Mouse (Mus musculus) midbrain, embryonic 12.5 days (tissue): Measurements from ENCODE around the gene Anapc7. TPM values are rescaled to one million over a fixed set of nuclear protein-coding genes. Genes with fewer than 3 reads are reported as not detected.
"Not testable (repeated sequence)": the region's sequence is repeated elsewhere in the genome, so short reads cannot be mapped to it uniquely, and the experiment has no call there.

Experiments
- ATAC-seq: fragments of 200-750 bp; cut with Nextera tagmentation; 2 replicates; pipeline ENCODE4 v1.8.0; 2017; ENCODE audit warnings: low read depth, moderate TSS enrichment, moderate library complexity; ENCODE audit not compliant: low FRiP score
- H3K27ac ChIP-seq: fragments of 300-500 bp; sonication (generic); replicated peaks from 2 replicates; pipeline ENCODE4 v1.5.1; 2016; ENCODE audit warnings: mild to moderate bottlenecking
- H3K27me3 ChIP-seq: fragments of 300-500 bp; sonication (generic); 2 replicates; pipeline ENCODE4 v1.6.1; 2016; ENCODE audit warnings: mild to moderate bottlenecking
- H3K36me3 ChIP-seq: fragments of 300-500 bp; sonication (generic); 2 replicates; pipeline ENCODE4 v1.6.1; 2016
- H3K4me1 ChIP-seq: fragments of 300-500 bp; sonication (generic); 2 replicates; pipeline ENCODE4 v1.6.1; 2016
- H3K4me2 ChIP-seq: fragments of 300-500 bp; sonication (generic); replicated peaks from 2 replicates; pipeline ENCODE4 v1.6.1; 2016; ENCODE audit warnings: mild to moderate bottlenecking, moderate library complexity
- H3K4me3 ChIP-seq: fragments of 300-500 bp; sonication (generic); 2 replicates; pipeline ENCODE4 v1.5.1; 2016; ENCODE audit warnings: mild to moderate bottlenecking
- H3K9ac ChIP-seq: fragments of 300-500 bp; sonication (generic); replicated peaks from 2 replicates; pipeline ENCODE4 v1.6.1; 2016; ENCODE audit warnings: mild to moderate bottlenecking, moderate library complexity
- H3K9me3 ChIP-seq: fragments of 300-500 bp; sonication (generic); 2 replicates; pipeline ENCODE4 v1.6.1; 2016; ENCODE audit warnings: mild to moderate bottlenecking
- WGBS: fragments of 180-500 bp; shearing (Covaris S2); methylation state at CpG from one replicate; pipeline ENCODE4 v1.1.7; 2016; 5-methylcytosine and 5-hydroxymethylcytosine counted together
- polyA plus RNA-seq: library from polyadenylated mRNA; unstranded; fragments of >200 nt; fragmentation: Nextera tagmentation; extraction: Ambion mirVana; gene quantifications from 2 replicates; pipeline ENCODE4 v1.2.1, GENCODE M21; 2016

Anapc7 gene
- polyA plus RNA-seq, 1 experiment from 2014 or later, result 53.6 TPM

DNA sequence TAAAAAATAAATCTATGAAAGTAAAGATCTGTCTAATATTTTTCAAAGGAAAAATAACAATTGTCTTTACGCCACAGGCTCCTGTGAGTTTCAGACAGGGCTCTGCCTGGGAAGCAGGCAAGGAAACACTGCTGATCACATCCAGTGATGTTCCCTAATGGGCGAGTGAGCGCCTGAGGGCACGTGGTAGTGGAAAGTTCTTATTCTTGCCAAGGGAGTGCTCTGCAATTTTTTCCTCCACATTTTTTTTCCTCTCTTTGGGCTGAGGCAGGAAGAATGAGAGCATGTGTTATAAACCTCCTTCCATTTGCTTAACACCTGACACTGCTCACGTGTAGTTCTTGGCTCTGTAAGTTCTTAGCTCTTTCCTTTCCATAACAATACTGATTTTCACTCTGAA lies 60.4 kb downstream of the Anapc7 start:
- Histone ChIP-seq H3K9me3 (no peaks in the 10 kb centered on the region), H3K4me3 (no peak overlapping the region), H3K4me1 (no peaks in the 10 kb centered on the region), H3K4me2 (no peak overlapping the region), H3K9ac (no peak overlapping the region), H3K27me3 (no peaks in the 10 kb centered on the region), H3K27ac (no peak overlapping the region), H3K36me3 (peaks cover 70% of the 10 kb centered on the region)
- ATAC-seq, result no peak
- WGBS, result 88% methylated on average over 5 of the region's 5 CpGs

GRCm38 (mm10) chr5:122482733-122483391 lies 61.4 kb downstream of the Anapc7 start:
- Histone ChIP-seq H3K27ac (no peak overlapping the region), H3K4me1 (no peaks in the 10 kb centered on the region), H3K27me3 (no peaks in the 10 kb centered on the region), H3K9ac (no peak overlapping the region), H3K4me3 (no peak overlapping the region), H3K9me3 (no peaks in the 10 kb centered on the region), H3K36me3 (peaks cover 70% of the 10 kb centered on the region), H3K4me2 (no peak overlapping the region)
- ATAC-seq, result no peak
- 95% methylated on average over 6 of the region's 6 CpGs for WGBS

DNA sequence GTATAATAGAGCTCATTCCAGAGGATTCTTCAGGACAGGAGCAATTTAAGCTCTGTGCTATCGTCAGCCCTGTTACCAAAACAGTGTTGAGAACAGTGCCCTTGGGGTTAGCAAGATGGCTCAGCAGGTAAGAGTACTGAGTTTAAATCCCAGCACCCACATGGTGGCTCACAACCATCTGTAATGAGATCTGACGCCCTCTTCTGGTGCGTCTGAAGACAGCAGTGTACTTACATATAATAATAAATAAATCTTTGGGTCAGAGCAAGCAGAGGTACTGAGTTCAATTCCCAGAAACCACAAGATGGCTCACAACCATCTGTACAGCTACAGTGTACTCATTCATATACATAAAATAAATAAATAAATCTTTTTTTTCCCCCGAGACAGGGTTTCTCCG lies 64.8 kb downstream of the Anapc7 start:
- 77% methylated on average over 5 of the region's 5 CpGs for WGBS
- H3K4me2 ChIP-seq, H3K4me3 ChIP-seq, H3K9me3 ChIP-seq, H3K4me1 ChIP-seq, H3K9ac ChIP-seq, H3K27ac ChIP-seq, H3K27me3 ChIP-seq, ATAC-seq: not testable (repeated sequence)
- H3K36me3 ChIP-seq, result peaks cover 85% of the 10 kb centered on the region

- Histone ChIP-seq H3K4me3 (no peak overlapping the region), H3K4me2 (no peak overlapping the region), H3K27me3 (no peaks in the 10 kb centered on the region), H3K36me3 (peaks cover 86% of the 10 kb centered on the region), H3K27ac (no peak overlapping the region), H3K9me3 (no peaks in the 10 kb centered on the region), H3K9ac (no peak overlapping the region), H3K4me1 (no peaks in the 10 kb centered on the region)
- 94% methylated on average over 6 of the region's 6 CpGs for WGBS
- ATAC-seq, result no peak
Measured at GRCm38 (mm10) chr5:122487825-122488224, 66.3 kb downstream of the Anapc7 start.

DNA sequence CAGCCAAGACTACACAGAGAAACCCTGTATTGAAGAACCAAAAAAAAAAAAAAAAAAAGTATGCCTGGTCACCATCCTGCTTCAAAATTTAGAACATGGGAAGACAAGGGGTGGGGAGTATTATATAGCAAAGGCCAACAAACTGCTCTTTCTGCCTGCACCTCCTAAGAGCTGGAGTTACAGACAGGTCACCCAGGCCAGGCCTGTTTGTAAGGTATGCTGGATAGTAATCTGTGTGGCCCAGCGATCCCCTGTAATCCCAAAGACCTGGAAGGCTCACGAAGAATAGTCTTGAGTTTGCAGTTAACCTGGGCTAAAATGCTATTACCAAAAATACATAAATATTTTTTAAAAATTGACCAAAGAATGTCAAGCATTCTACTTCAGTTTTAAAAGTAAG lies 68.7 kb downstream of the Anapc7 start:
- H3K4me3 ChIP-seq, result no peak overlapping the region
- H3K4me2 ChIP-seq, result no peak overlapping the region
- no peaks in the 10 kb centered on the region for H3K4me1 ChIP-seq
- H3K9ac ChIP-seq, result no peak overlapping the region
- no peak for ATAC-seq
- H3K36me3 ChIP-seq, result peaks cover 86% of the 10 kb centered on the region
- H3K9me3 ChIP-seq, result no peaks in the 10 kb centered on the region
- 94% methylated on average over 2 of the region's 2 CpGs for WGBS
- no peak overlapping the region for H3K27ac ChIP-seq
- no peaks in the 10 kb centered on the region for H3K27me3 ChIP-seq

DNA sequence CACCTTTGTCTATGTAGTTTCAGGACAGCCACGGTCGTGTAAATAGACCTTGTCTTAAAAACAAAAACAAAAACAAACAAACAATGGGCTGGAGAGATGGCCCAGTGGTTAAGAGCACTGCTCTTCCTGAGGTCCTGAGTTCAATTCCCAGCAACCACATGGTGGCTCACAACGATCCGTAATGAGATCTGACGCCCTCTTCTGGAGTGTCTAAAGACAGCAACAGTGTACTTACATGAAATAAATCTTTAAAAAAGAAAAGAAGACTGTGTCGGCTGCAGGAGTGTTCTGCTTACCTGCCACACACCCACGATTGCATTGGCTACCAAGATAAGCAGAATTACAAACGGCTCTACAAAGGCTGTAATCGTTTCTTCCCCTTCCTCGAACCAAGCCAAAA lies 69.9 kb downstream of the Anapc7 start:
- H3K27ac ChIP-seq, result no peak overlapping the region
- WGBS, result 88% methylated on average over 10 of the region's 10 CpGs
- no peaks in the 10 kb centered on the region for H3K27me3 ChIP-seq
- peaks cover 86% of the 10 kb centered on the region for H3K36me3 ChIP-seq
- ATAC-seq, result no peak
- H3K9ac ChIP-seq, result no peak overlapping the region
- no peaks in the 10 kb centered on the region for H3K9me3 ChIP-seq
- no peaks in the 10 kb centered on the region for H3K4me1 ChIP-seq
- H3K4me3 ChIP-seq, result no peak overlapping the region
- H3K4me2 ChIP-seq, result no peak overlapping the region

DNA sequence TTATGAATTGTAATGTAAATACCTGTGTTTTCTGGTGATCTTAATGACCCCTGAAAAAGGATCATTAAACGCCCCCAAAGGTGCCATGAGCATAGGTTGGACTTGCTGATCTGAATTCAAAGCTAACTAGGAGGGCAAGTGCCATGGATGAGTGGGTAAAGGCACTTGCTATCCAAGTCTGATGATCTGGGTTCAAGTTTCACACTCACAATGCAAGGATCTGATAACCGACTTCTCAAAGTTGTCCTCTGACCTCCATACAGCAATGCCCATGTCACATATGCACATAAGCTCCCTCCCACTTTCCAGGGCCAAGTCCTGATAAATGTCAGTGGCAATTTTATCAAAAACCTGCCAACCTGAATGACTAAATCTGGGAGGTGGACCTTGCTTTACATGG lies 71.5 kb downstream of the Anapc7 start:
- peaks cover 85% of the 10 kb centered on the region for H3K36me3 ChIP-seq
- 88% methylated on average over 2 of the region's 2 CpGs for WGBS

GRCm38 (mm10) chr5:122494449-122494848 lies 73.0 kb downstream of the Anapc7 start:
- H3K36me3 ChIP-seq, result peaks cover 76% of the 10 kb centered on the region
- 97% methylated on average over 1 of the region's 1 CpGs for WGBS

More for the DNA sequence above, 71.5 kb downstream of the Anapc7 start:
- no peak for ATAC-seq
- H3K4me2 ChIP-seq, result no peak overlapping the region
- H3K27me3 ChIP-seq, result no peaks in the 10 kb centered on the region
- no peak overlapping the region for H3K9ac ChIP-seq
- peaks cover 10% of the 10 kb centered on the region for H3K4me1 ChIP-seq
- no peaks in the 10 kb centered on the region for H3K9me3 ChIP-seq
- H3K4me3 ChIP-seq, result no peak overlapping the region
- H3K27ac ChIP-seq, result no peak overlapping the region

More at GRCm38 (mm10) chr5:122494449-122494848, 73.0 kb downstream of the Anapc7 start:
- Histone ChIP-seq H3K4me2 (no peak overlapping the region), H3K4me1 (peaks cover 20% of the 10 kb centered on the region), H3K9ac (no peak overlapping the region), H3K27ac (no peak overlapping the region), H3K9me3 (no peaks in the 10 kb centered on the region), H3K4me3 (no peak overlapping the region), H3K27me3 (no peaks in the 10 kb centered on the region)
- ATAC-seq, result no peak

Other genes with a start within 250 kb of the Anapc7 start
- 9.4 and 10.8 TPM in 2 replicates for gene Hvcn1, start 214.9 kb upstream of the Anapc7 start, polyA plus RNA-seq
- 7.2 and 8.1 TPM in 2 replicates for gene Tctn1, start 157.2 kb upstream of the Anapc7 start, polyA plus RNA-seq
- gene Pptc7, start 137.3 kb upstream of the Anapc7 start, polyA plus RNA-seq, result 9.9 and 11.9 TPM in 2 replicates
- gene Rad9b, start 67.5 kb upstream of the Anapc7 start, polyA plus RNA-seq, result 15.7 and 16.6 TPM in 2 replicates
- 208 TPM in 2 replicates for gene Vps29, start 67.3 kb upstream of the Anapc7 start, polyA plus RNA-seq
- 56.5 and 58.2 TPM in 2 replicates for gene Gpn3, start 49.8 kb upstream of the Anapc7 start, polyA plus RNA-seq
- gene Fam216a, start 49.3 kb upstream of the Anapc7 start, polyA plus RNA-seq, result 114 and 115 TPM in 2 replicates
- gene Arpc3, start 29.8 kb upstream of the Anapc7 start, polyA plus RNA-seq, result 117 and 118 TPM in 2 replicates
- 59.4 and 78.0 TPM in 2 replicates for gene Atp2a2, start 80.5 kb downstream of the Anapc7 start, polyA plus RNA-seq
- gene Ift81, start 192.8 kb downstream of the Anapc7 start, polyA plus RNA-seq, result 59.8 TPM in 2 replicates
- 1.5 TPM in 2 replicates for gene P2rx7, start 222.2 kb downstream of the Anapc7 start, polyA plus RNA-seq